Mouse (Mus musculus): ENCODE data around the gene Gcnt3.

- TF ChIP-seq GATA1 (IDR thresholded peaks at IDR 0.05; ENCODE audit: low read length) (no peak), TAL1 (IDR thresholded peaks at IDR 0.05; ENCODE audit: low read length) (no peak)
Observed at GRCm38 (mm10) chr9:70032167-70032566, 5.7 kb downstream of the Gcnt3 start.

Measured in erythroblast, embryonic 14.5 days (primary cell).